Mouse (Mus musculus): ENCODE results near the gene Daam1. TPM values are rescaled to one million over a fixed set of nuclear protein-coding genes. Genes with fewer than 3 reads are reported as not detected.

Daam1 gene
- polyA plus RNA-seq, 1 experiment from 2014 or later = 10.0 TPM

DNA sequence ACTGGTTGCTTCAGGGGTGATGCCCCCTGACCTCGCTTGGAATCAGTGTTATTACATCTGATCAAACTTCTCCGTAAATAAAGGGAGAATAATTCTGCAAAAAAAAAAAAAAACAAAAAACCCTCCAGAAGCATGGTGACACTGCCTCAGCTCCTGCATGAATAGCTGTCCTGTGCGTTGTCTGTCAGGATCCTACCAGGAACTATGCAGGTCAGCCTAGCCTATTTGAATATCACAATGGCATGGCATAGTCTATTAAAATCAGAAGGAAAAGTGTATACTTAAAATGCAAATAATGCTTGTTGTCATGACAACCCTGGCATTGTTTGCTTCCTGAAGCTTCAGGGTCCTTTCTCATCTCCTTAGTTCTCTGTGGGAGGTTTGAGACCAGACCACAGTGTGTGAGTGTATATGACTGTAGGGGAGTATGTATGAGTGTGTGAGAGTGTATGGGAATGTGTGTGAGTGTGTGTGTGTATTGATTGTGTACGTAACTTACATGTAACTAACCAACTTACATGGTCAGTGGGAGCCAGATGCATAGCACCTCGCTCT lies 92.0 kb downstream of the Daam1 start:
- Histone ChIP-seq H3K27me3 (replicated peaks) (no peaks in the 10 kb centered on the region), H3K4me3 (replicated peaks) (no peak overlapping the region), H3K9me3 (no peaks in the 10 kb centered on the region), H3K27ac (no peak overlapping the region), H3K9ac (no peak overlapping the region), H3K4me2 (no peak overlapping the region), H3K4me1 (0 out of 2 replicates have a peak, but pooled peaks cover 5% of the 10 kb centered on the region), H3K36me3 (no peaks in the 10 kb centered on the region)
- WGBS = 90% methylated on average over 5 of the region's 5 CpGs
- ATAC-seq (ENCODE audit: insufficient read depth, low FRiP score, low read depth) = no peak

DNA sequence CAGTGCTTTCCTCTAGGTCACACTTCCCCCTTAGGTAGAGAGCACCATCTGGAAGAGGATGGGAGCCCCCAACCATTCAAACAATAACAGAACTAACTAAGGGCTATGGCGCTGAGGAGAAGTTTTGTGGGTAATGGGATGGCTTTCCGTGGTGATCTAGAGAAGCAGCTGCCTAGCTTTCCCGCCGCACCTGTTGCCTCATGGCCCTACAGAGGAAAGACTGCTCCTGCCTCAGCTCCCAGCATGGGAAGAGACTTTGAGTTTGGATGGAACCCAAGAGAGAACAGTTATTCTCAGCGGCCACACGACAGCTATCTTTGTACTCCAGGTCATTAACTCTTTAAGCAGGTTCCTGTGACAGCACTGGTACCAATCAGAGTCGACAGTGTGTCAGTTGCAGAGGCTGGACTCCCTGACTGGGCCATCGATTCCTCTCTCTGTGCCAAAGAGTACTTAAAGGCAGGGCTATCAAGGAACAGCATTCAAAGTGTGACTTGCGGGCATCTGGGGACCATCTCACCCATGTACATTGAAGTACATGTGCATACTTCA lies 94.2 kb downstream of the Daam1 start:
- no peak overlapping the region for H3K4me3 ChIP-seq (replicated peaks)
- no peaks in the 10 kb centered on the region for H3K4me1 ChIP-seq
- H3K9me3 ChIP-seq = no peaks in the 10 kb centered on the region
- no peak for ATAC-seq (ENCODE audit: insufficient read depth, low FRiP score, low read depth)
- H3K27me3 ChIP-seq (replicated peaks) = no peaks in the 10 kb centered on the region
- no peaks in the 10 kb centered on the region for H3K36me3 ChIP-seq
- no peak overlapping the region for H3K9ac ChIP-seq
- H3K4me2 ChIP-seq = no peak overlapping the region
- no peak overlapping the region for H3K27ac ChIP-seq
- WGBS = 88% methylated on average over 9 of the region's 9 CpGs

DNA sequence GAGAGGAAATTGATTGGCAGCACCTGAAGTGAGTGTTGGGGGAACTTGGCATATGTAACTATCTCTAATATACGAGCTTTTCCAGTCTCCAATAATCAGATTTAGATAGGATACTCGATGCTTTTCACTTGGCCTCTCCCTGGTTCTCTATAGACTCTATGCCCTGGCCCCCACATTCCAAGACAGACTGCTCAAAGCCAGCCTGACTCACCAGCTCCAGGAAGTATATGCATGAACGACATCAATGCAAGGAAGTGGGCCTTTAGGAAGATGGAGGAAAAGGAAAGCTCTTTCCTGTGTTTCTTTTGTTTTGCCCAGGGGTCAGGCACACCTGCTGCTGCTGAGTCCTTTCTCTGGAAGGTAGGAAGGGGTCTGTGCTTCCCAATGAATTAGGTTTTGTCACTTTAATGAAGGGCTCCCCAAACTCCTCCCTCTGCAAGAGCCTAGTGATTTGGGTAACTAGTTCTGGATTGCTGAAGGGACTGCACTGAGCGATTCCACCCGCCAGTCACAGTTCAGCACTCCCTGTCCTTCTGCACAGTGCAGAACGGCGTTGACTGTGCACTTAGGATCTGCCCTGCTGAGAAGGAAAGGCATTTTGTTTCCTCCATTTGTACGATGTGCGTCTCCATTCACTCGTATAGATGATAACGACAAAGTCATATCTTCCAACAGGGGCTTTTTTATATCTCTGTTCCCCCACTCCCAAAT lies 95.3 kb downstream of the Daam1 start:
- H3K36me3 ChIP-seq = no peaks in the 10 kb centered on the region
- 75% methylated on average over 11 of the region's 11 CpGs for WGBS
- H3K27me3 ChIP-seq (replicated peaks) = no peaks in the 10 kb centered on the region
- H3K4me2 ChIP-seq = no peak overlapping the region
- no peaks in the 10 kb centered on the region for H3K9me3 ChIP-seq
- ATAC-seq (ENCODE audit: insufficient read depth, low FRiP score, low read depth) = no peak
- H3K4me3 ChIP-seq (replicated peaks) = no peak overlapping the region
- H3K9ac ChIP-seq = no peak overlapping the region
- no peaks in the 10 kb centered on the region for H3K4me1 ChIP-seq
- no peak overlapping the region for H3K27ac ChIP-seq

DNA sequence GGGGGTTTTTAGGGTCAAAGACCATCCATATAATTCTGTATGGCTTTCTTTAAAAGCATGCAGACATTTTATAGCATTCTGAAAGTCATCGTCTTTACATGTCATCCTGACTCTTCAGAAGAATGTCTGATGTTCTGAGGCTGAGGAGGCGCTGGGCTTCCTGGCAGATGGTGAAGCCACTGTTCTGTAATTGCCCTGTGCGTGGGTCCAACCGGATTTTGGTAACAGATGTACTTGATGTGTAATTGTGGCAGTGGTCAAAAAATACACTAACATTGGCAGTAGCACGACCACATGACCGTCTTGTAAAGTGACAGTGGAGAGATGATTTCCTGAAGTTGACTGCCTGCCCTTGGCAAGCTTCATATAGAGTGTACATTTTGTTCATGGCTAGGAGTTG lies 97.2 kb downstream of the Daam1 start:
- Histone ChIP-seq H3K27ac (no peak overlapping the region), H3K27me3 (replicated peaks) (no peaks in the 10 kb centered on the region), H3K36me3 (no peaks in the 10 kb centered on the region), H3K4me2 (no peak overlapping the region), H3K9ac (no peak overlapping the region), H3K9me3 (no peaks in the 10 kb centered on the region), H3K4me3 (replicated peaks) (no peak overlapping the region), H3K4me1 (no peaks in the 10 kb centered on the region)
- ATAC-seq (ENCODE audit: insufficient read depth, low FRiP score, low read depth) = no peak
- 86% methylated on average over 6 of the region's 6 CpGs for WGBS

DNA sequence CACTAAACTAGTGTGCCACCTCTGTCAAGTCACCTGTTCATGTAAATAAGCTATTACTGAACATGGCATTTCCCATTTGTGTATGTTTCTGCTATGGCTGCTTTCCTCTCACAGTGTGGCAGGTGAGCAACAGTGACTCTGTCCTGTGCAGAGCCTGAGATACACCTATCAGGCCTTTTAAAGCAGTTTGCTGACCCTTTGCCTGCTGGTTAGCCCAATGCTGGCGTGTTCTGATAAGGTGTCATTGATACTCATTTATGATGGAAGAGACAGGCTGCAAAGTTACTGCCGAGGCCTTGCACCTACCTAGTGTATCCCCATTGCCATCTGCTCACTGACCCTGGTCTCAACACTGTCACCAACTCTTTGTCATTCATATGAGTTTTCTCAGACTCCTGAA lies 99.0 kb downstream of the Daam1 start:
- Histone ChIP-seq H3K9me3 (no peaks in the 10 kb centered on the region), H3K27me3 (replicated peaks) (no peaks in the 10 kb centered on the region), H3K9ac (no peak overlapping the region), H3K4me3 (replicated peaks) (no peak overlapping the region), H3K4me2 (no peak overlapping the region), H3K27ac (no peak overlapping the region), H3K4me1 (no peaks in the 10 kb centered on the region), H3K36me3 (no peaks in the 10 kb centered on the region)
- ATAC-seq (ENCODE audit: insufficient read depth, low FRiP score, low read depth) = no peak
- WGBS = 82% methylated on average over 2 of the region's 2 CpGs

DNA sequence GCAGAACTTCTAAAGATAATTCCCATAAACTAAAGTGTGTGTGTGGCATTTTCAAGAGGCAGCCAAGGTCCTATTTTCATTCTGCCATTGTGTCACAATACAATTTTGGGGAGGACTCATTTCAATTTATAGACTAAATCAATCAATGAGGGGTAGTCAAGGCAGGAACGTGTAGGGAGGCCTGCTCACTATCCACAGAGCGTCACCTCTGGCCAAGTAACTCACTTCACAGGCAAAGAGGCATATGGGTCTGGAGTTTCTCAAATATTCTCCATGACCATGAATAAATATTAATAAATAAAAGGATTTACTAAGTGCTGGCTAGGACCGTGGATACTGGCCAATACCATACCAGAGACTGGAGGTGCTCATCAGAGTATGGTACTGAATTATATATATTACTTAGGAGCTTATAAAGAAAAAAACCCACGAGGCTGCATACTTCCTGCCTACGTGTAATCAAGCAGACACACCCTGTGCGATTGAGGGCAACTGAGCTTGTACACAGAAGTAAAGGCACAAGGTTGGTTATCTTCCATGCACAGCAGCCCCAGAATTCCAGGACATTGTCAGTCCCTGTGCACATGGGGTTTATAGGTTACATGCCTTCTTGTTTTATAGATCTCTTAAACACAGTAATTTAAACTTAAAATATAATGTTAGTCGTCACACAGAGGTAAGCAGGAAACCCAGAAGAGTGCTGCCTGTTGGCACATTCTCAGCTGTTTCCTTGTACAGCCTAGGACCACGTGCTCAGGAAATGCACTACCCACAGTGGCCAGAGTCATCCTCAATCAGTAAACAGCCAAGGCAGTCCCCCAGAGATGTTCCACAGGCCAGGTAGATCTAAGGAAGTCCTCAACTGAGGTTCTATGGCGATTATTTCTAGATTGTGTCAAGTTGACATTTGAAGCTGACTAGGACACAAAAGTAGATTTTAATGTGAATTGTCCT lies 101.8 kb downstream of the Daam1 start:
- H3K27me3 ChIP-seq (replicated peaks) = no peaks in the 10 kb centered on the region
- no peaks in the 10 kb centered on the region for H3K4me1 ChIP-seq
- peak; percentile 90 for ATAC-seq (ENCODE audit: insufficient read depth, low FRiP score, low read depth)
- no peaks in the 10 kb centered on the region for H3K9me3 ChIP-seq
- H3K4me2 ChIP-seq = no peak overlapping the region
- H3K36me3 ChIP-seq = no peaks in the 10 kb centered on the region
- WGBS = 43% methylated on average over 9 of the region's 9 CpGs
- H3K4me3 ChIP-seq (replicated peaks) = no peak overlapping the region
- no peak overlapping the region for H3K27ac ChIP-seq
- no peak overlapping the region for H3K9ac ChIP-seq

DNA sequence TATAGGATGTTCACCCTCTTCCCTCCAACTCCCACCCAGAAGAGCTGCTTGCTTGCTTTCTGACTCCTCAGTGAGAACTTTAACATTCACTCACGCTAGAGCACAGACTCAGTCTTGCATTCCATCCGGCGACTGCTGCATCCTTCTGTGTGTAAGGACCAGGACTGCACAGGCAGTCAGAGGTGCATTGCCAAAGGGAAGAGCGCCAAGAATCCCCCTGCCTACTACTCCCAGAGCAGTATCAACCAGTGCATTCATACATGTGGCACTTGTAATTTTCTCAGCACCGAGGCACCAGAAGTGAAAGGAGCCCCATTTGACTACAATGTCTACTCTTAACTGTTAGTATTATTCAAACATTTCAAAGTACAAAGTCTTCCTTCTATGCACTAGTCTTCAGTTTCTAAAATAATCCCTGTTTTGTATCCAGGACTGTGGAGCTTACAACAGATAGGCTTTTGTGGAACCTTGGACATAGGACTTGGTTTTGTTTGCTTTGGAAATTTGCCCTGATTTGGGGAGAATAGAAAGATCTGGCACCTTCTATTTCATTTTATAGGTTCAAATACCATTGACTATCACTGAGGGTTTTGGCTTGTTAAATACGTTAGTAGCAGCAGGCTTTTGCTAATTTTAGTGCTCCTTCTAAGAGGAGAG lies 103.2 kb downstream of the Daam1 start:
- 73% methylated on average over 6 of the region's 6 CpGs for whole genome bisulfite sequencing
- Histone ChIP-seq H3K27me3 (replicated peaks) (no peaks in the 10 kb centered on the region), H3K9me3 (no peaks in the 10 kb centered on the region), H3K4me1 (no peaks in the 10 kb centered on the region), H3K4me2 (no peak overlapping the region), H3K27ac (no peak overlapping the region; the same call in 1 of the 2 replicates), H3K36me3 (no peaks in the 10 kb centered on the region), H3K4me3 (replicated peaks) (no peak overlapping the region), H3K9ac (no peak overlapping the region)
- ATAC-seq (ENCODE audit: insufficient read depth, low FRiP score, low read depth) = no peak

DNA sequence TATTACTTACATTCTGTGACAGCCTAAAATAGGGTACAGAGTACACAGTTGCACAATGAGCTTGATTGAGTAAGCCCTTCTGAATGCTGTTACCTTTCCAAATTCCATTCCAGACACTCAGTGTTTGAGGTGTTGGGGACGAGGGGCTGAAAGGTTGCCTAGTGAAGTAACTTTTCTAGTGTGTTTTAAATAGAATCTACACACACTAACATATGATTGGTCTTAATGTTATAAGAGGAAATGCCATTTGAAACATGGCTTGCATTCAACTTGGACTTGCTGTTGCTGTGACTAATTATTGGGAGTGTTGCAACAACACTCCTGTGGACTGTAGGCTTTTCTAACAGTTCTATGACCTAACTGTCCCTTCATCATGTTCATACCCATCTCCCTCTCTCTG lies 105.8 kb downstream of the Daam1 start:
- no peaks in the 10 kb centered on the region for H3K27me3 ChIP-seq (replicated peaks)
- no peak overlapping the region for H3K4me2 ChIP-seq
- no peaks in the 10 kb centered on the region for H3K36me3 ChIP-seq
- H3K9ac ChIP-seq = no peak overlapping the region
- H3K4me1 ChIP-seq = no peaks in the 10 kb centered on the region
- no peak overlapping the region for H3K27ac ChIP-seq
- H3K4me3 ChIP-seq (replicated peaks) = no peak overlapping the region
- no peaks in the 10 kb centered on the region for H3K9me3 ChIP-seq
- no peak for ATAC-seq (ENCODE audit: insufficient read depth, low FRiP score, low read depth)
- WGBS = 73% methylated on average over 1 of the region's 1 CpGs

DNA sequence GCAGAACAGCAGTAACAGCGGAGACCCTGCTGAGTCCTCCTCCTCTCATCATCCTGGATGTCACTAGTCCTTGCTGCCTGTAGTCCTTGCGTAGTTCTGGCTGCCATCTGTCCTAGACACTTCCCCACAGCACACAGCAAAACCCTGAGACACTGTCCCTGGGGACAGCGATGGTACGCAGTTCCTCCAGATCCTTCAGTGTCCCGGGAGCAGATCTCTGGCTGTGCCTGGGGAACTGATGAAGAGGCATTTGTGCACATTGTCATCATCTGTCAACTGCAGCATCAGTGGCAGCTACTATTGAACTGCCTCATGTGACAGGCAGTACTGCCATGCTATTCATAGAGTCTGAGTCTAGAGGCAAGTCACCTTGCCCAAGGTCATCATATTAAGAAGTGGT lies 107.6 kb downstream of the Daam1 start:
- no peak for ATAC-seq (ENCODE audit: insufficient read depth, low FRiP score, low read depth)
- Histone ChIP-seq H3K4me2 (no peak overlapping the region), H3K4me1 (no peaks in the 10 kb centered on the region), H3K9me3 (no peaks in the 10 kb centered on the region), H3K27ac (no peak overlapping the region), H3K27me3 (replicated peaks) (no peaks in the 10 kb centered on the region), H3K36me3 (no peaks in the 10 kb centered on the region), H3K4me3 (replicated peaks) (no peak overlapping the region), H3K9ac (no peak overlapping the region)
- WGBS = 92% methylated on average over 5 of the region's 5 CpGs

DNA sequence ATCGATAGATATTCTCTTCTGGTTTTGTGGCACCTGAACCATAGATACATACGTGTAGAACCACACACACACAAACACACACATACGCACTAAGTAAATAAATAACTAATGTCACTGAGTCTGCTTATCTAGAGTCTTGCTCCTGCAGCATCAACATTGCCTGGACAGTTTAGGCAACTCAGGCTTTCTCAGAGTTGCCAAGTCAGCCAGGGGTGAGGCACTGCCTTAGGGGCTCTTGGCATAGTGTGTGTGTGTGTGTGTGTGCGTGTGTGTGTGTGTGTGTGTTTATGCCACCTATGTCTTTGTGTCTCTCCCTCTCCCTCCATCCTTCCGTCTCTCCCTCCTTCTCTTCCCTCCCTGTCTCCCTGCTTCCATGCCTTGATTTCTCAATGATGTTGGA lies 110.4 kb downstream of the Daam1 start:
- H3K36me3 ChIP-seq = peaks cover 6% of the 10 kb centered on the region
- H3K27me3 ChIP-seq (replicated peaks) = no peaks in the 10 kb centered on the region
- H3K4me2 ChIP-seq = no peak overlapping the region
- H3K4me1 ChIP-seq = no peaks in the 10 kb centered on the region
- no peak overlapping the region for H3K27ac ChIP-seq
- 81% methylated on average over 5 of the region's 5 CpGs for WGBS
- no peak for ATAC-seq (ENCODE audit: insufficient read depth, low FRiP score, low read depth)
- H3K4me3 ChIP-seq (replicated peaks) = no peak overlapping the region
- no peak overlapping the region for H3K9ac ChIP-seq
- no peaks in the 10 kb centered on the region for H3K9me3 ChIP-seq

DNA sequence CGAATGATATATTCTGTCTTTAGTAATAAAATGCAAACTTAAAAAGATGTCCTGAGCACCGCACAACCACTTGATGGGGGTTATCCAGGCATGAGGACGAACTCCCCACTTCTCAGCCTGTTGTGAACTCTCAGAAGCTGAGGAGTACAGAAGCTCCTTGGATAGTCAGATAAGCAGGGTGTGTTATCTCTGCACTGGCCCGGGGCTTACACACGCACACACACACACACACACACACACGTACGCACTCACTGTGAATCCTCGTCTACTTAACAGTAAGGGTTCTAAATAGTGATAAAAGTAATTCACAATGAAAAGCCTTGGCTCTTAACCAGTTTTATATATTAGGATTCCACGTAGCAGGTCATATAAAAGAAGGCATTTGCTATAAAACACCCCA lies 112.2 kb downstream of the Daam1 start:
- 86% methylated on average over 9 of the region's 9 CpGs for WGBS
- Histone ChIP-seq H3K36me3 (peaks cover 9% of the 10 kb centered on the region), H3K9ac (no peak overlapping the region), H3K27me3 (replicated peaks) (no peaks in the 10 kb centered on the region), H3K4me2 (no peak overlapping the region), H3K4me1 (no peaks in the 10 kb centered on the region), H3K9me3 (no peaks in the 10 kb centered on the region), H3K27ac (no peak overlapping the region), H3K4me3 (replicated peaks) (no peak overlapping the region)
- no peak; the same call in 1 of the 2 replicates for ATAC-seq (ENCODE audit: insufficient read depth, low FRiP score, low read depth)

Data from stomach, embryonic 15.5 days (tissue).